Comparison of ENCODE assay signal across 28 mouse cellular contexts in genomic region chr10:12433161-12433560, GRCm38 (mm10).
"Had no signal": no experiment of that assay in that cellular context is flagged by ENCODE, and none has a peak within 500 bp of the region (broad histone marks: within the 10 kb centered on the region; RNA-seq: fewer than 3 reads in every experiment).

No protein-coding gene starts in this region.

- H3K4me2 ChIP-seq: heart, embryonic 12.5 days; hindbrain, embryonic 12.5 days; hindbrain, embryonic 14.5 days; intestine, embryonic 15.5 days; kidney, embryonic 15.5 days; limb, embryonic 13.5 days; limb, embryonic 15.5 days; liver, embryonic 12.5 days had no signal

- H3K27me3 ChIP-seq: heart, embryonic 12.5 days; hindbrain, embryonic 12.5 days; intestine, embryonic 15.5 days; kidney, embryonic 15.5 days; limb, embryonic 13.5 days; limb, embryonic 15.5 days; liver, embryonic 12.5 days had no signal

- H3K27ac ChIP-seq: gastrocnemius, adult 2 months; heart, embryonic 10.5 days; hindbrain, embryonic 10.5 days; hindbrain, embryonic 12.5 days; hindbrain, embryonic 14.5 days; intestine, embryonic 15.5 days; kidney, embryonic 15.5 days; kidney, postnatal 0 days; limb, embryonic 13.5 days; limb, embryonic 15.5 days; liver, embryonic 12.5 days; liver, embryonic 14.5 days had no signal

- H3K9ac ChIP-seq: heart, embryonic 12.5 days; hindbrain, embryonic 12.5 days; hindbrain, embryonic 14.5 days; intestine, embryonic 15.5 days; kidney, embryonic 15.5 days; limb, embryonic 13.5 days; limb, embryonic 15.5 days; liver, embryonic 12.5 days; liver, embryonic 14.5 days had no signal

- ATAC-seq: hindbrain, embryonic 16.5 days; inflammation-experienced regulatory T-cells, adult 6 months; intestine, embryonic 15.5 days; liver, embryonic 12.5 days had no signal

- H3K4me3 ChIP-seq: gastrocnemius, adult 2 months; heart, embryonic 10.5 days; heart, embryonic 12.5 days; hindbrain, embryonic 10.5 days; hindbrain, embryonic 12.5 days; intestine, embryonic 15.5 days; kidney, embryonic 15.5 days; limb, embryonic 13.5 days; limb, embryonic 15.5 days; liver, embryonic 12.5 days had no signal

- H3K4me1 ChIP-seq: heart, embryonic 10.5 days; hindbrain, embryonic 10.5 days; hindbrain, embryonic 12.5 days; intestine, embryonic 15.5 days; kidney, embryonic 15.5 days; limb, embryonic 13.5 days; limb, embryonic 15.5 days; liver, embryonic 12.5 days had no signal

- H3K36me3 ChIP-seq: hindbrain, embryonic 10.5 days; hindbrain, embryonic 12.5 days; intestine, embryonic 15.5 days; liver, embryonic 12.5 days had no signal

- H3K9me3 ChIP-seq: heart, embryonic 10.5 days; heart, embryonic 12.5 days; hindbrain, embryonic 10.5 days; hindbrain, embryonic 12.5 days; intestine, embryonic 15.5 days; kidney, embryonic 15.5 days; limb, embryonic 13.5 days; limb, embryonic 15.5 days; liver, embryonic 12.5 days had no signal

- DNase-seq: gastrocnemius, adult 2 months; gastrocnemius, postnatal 10 days; gastrocnemius, postnatal 25 days; heart, adult 18-20 months; heart, postnatal 10 days; heart, postnatal 4 days; kidney, adult 11 months; kidney, adult 2 months; kidney, adult 9 months; kidney, postnatal 14 days; kidney, postnatal 36 days; layer of hippocampus, adult 9-11 months; layer of hippocampus, postnatal 36 days; left cerebral cortex, postnatal 4 days had no signal
